Mouse (Mus musculus) spleen, postnatal 36 days (tissue): ENCODE measurements around the gene Llph.

Source experiments
- DNase-seq, 2 experiments: peaks; one replicate each; pipeline ENCODE4 v3.0.0; 2022; ENCODE audit warnings: low spot score in 2 of 2, mixed read lengths in 1 of 2

Gene Llph

DNA sequence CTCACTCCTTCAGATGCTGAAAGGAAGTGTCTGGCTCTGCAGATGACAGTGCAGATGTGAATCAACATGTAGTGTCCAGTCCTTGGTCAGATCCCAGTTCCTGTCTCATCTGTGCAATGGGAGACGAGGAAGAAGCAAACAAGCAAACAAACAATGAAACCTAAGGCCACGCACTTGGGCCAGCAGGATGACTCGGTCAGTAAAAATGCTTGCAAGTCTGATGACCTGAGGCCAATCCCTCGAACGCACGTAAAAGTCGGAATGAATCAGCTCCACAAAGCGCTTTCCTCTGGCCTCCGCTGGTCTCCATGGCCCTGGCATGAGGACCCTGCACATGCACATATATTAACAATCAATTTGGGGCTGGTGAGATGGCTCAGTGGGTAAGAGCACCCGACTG is 7.9 kb upstream of the Llph start:
- no peak for DNase-seq

- DNase-seq: peak; percentile 19 to 55
Measured at GRCm38 (mm10) chr10:120219578-120220359, 7.1 kb upstream of the Llph start.

- no peak for DNase-seq
Measured at GRCm38 (mm10) chr10:120220776-120221175, 6.1 kb upstream of the Llph start.

GRCm38 (mm10) chr10:120231718-120232117 is 4.8 kb downstream of the Llph start:
- peak; percentile 66 for DNase-seq

DNA sequence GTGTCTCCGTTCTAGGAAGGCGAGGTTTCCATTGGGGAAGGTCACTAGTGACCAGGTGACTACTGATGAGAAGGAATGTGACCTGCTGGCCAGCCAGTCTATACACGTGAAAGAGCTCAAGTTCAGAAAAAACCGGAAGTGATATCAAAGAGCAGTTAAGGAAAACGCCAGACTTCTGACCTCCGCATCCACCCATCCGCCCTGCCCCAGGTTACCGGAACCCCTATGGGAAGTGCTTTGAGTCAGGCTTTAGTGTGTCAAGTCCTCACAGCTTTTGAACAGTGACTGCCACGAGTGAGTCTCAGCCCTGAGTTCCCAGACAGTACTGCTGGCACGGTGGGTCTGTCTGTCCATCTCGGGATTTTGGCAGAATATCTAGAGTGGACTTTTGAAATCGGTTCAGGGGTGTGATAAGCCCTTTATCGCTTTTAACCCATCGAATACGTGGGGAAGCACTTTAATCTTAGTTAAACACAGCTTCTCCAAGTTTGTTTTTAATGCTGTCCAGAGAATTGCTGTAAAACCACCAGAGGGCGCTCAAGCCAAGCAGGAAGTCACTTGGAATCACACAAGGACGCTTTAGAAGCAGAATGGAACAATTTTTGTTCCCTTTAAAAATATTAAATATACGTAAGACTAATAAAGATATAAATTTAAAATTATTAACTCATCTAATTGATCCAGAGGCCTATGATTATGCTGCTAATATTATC is 6.9 kb downstream of the Llph start:
- peak; percentile 15 to 47 for DNase-seq

- DNase-seq: no peak
Measured at GRCm38 (mm10) chr10:120236855-120237254, 10.0 kb downstream of the Llph start.

DNA sequence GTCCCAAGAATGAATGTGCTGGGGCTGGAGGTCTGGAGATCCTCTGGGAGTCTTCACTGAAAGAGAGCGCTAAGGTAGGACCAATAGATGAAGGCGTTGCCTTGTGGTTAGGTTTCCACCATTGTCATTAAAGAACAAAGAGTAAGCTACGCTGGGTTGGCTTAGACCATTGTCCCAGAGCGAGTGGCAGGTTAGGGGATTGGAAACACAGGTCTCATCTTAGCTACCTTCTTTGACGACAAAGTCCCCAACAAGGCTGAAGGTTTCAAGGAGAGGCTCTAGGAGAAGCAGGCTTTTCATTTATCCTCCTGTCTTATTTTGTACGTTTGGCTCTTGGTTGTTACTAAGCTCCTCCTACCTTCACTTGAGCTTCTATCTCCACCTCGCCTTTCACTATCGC is 11.4 kb downstream of the Llph start:
- no peak for DNase-seq

GRCm38 (mm10) chr10:120239476-120239875 is 12.6 kb downstream of the Llph start:
- no peak for DNase-seq

DNA sequence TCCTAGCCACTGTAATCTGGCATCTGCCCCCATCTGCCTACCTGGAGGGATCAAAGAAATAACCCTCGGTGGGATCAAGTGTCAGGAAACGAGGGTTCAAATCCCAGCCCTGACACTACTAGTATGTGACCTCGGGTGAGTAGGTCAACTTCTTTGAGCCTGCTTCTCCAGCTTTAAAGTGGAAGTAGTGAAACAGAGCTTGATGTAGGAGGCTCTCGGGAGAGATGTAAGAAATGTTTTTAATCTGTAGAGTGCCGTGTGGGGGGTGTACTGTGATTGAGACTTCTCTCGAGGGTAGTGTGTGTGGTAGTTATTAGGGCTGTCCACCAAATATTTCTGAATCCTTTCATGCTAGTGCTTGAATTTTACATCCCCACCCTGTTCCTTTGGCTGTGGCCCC is 15.6 kb downstream of the Llph start:
- DNase-seq: no peak

DNA sequence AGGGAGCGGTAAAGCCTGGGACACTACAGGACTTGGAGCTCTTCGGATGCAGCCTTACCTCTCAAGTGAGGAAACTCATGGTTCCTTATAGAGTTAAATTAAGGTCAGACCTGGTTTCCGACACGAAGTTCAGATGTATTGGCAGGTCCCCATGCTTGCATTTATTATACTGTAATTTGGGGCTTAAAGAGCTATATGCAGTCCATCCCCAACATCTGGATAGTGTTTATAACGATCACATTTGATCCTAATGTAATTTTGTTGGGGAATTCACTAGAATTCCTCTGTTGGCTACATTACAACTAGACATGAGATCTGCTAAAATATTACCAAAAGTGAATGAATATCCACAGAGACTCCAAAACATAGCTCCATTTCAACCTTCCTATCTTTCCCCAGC is 18.8 kb downstream of the Llph start:
- no peak for DNase-seq

GRCm38 (mm10) chr10:120246994-120247750 is 20.3 kb downstream of the Llph start:
- DNase-seq: peak; percentile 63 to 66

- no peak for DNase-seq
Measured at GRCm38 (mm10) chr10:120250911-120251683, 24.2 kb downstream of the Llph start.

DNA sequence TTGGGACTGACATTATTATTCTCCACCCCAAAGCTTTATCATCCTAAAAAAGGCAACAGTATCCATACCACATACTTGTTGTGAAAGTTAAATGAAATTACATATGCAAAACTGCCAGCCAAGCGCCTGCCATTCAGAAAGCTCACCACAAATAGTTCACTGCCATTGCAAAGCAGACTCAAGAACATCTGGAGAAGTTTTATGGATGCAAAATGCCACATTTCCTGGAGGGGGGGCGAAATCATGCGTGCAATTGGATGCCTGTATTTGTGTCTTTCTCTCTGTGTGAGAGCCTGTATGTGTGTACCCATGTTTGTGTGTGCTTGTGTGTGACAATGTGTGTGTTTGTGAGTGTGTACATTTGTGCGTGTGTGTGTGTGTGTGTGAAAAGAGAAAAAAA is 24.9 kb downstream of the Llph start:
- DNase-seq: no peak

GRCm38 (mm10) chr10:120252800-120253199 is 25.9 kb downstream of the Llph start:
- DNase-seq: no peak

DNA sequence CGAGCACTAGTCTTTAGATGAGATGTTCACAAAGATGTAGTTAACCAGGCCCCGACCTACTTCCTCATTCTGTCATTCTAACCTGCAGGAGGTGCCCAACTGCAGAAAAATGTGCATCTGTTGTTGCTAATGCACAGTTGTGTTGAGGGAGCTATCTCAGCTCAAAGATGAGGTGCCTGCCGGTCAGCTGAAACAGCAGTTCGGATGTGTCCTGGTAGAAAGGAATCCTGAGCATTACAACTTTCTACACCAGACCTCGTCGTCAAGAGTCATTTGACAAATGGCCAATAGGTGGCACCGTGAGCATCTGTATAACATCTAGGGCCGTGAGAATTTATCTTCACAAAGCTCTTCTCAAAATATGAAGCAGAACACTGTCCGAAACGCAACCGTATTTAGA is 30.4 kb downstream of the Llph start:
- DNase-seq: peak; percentile 3 to 12

DNA sequence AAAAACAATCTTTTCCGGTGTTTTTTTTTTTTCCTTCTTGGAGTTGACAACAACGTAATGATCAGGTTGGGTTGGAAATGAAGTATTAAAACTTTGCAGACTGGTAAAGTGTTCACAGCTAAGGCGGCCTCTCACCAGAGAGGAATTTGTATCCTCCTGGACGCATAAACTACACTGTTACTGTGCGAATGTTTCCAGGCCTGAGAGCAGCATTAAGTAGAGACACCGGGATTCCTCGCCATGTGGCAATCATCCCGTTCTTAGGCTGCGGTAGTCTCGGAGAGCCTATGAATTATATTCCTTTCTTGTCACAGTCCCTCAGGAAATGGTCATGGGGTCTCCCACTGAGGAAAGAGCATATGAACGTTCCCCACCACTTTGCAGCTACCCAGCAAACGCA is 40.9 kb downstream of the Llph start:
- no peak for DNase-seq

DNA sequence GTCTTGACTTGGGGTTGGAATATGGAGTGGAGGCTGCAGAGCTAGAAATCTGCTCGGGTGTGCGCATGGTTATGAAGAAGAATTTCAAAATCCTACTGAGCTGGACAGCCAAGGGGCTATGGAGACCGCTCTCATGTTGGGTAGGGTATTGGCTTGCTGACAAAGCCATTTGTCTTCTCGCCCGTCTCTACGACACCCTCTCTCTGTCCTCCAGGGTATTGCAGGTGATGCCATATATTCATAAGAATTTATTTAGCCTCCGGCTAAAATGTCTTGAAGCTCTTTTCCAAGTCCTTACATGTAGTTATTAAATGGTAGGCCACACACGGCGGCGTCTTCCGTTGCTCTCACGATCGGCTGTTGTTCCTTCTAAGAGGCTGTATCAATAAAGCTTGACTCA is 43.1 kb downstream of the Llph start:
- no peak for DNase-seq

- DNase-seq: peak; percentile 47 to 49
Measured at GRCm38 (mm10) chr10:120270777-120271176, 43.9 kb downstream of the Llph start.

DNA sequence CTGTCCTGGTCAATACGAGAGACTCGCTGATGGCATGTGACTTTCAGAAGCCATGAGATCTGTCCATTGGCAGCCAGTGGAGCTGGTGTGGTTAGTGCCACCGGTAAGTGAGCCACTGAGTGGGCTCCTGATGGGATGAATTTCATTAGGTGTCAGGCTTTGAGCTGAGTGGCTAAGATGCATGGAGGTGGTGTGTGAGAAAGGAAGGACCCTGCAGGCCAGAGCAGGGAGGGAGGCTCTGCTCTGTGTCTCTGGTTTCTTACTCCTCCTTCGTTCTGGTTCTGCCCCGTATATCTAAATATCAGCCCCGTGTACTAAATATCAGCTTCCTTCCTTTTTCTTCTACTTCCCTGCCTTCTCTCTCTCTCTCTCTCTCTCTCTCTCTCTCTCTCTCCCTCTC is 44.4 kb downstream of the Llph start:
- DNase-seq: no peak

- no peak for DNase-seq
Measured at GRCm38 (mm10) chr10:120271879-120272269, 45.0 kb downstream of the Llph start.

GRCm38 (mm10) chr10:120272270-120272883 is 45.5 kb downstream of the Llph start:
- no peak for DNase-seq
